Mouse (Mus musculus) cerebellum, adult 11 months (tissue): ENCODE data around the gene P3h2.
A peak's percentile ranks its signal among the peaks of the same experiment; 100 is the strongest.

ENCODE experiments used
- DNase-seq: peaks from one replicate; pipeline ENCODE4 v3.0.0; 2022

Gene P3h2

GRCm38 (mm10) chr16:25971285-25971684, 134.3 kb downstream of the P3h2 start:
- DNase-seq: no peak

GRCm38 (mm10) chr16:25970720-25971119, 134.9 kb downstream of the P3h2 start:
- DNase-seq: no peak

GRCm38 (mm10) chr16:25970193-25970592, 135.4 kb downstream of the P3h2 start:
- DNase-seq: no peak

GRCm38 (mm10) chr16:25967297-25967696, 138.3 kb downstream of the P3h2 start:
- peak; percentile 27 for DNase-seq

- DNase-seq: peak; percentile 5
Measured at GRCm38 (mm10) chr16:25963856-25964255, 141.7 kb downstream of the P3h2 start.

GRCm38 (mm10) chr16:25960345-25960744, 145.2 kb downstream of the P3h2 start:
- no peak for DNase-seq

GRCm38 (mm10) chr16:25959929-25960328, 145.7 kb downstream of the P3h2 start:
- DNase-seq: no peak

GRCm38 (mm10) chr16:25958650-25959238, 146.8 kb downstream of the P3h2 start:
- DNase-seq: no peak

GRCm38 (mm10) chr16:25958213-25958612, 147.4 kb downstream of the P3h2 start:
- DNase-seq: no peak

- no peak for DNase-seq
Measured at GRCm38 (mm10) chr16:25956831-25957230, 148.8 kb downstream of the P3h2 start.

GRCm38 (mm10) chr16:25954614-25955013, 151.0 kb downstream of the P3h2 start:
- no peak for DNase-seq

- no peak for DNase-seq
Measured at GRCm38 (mm10) chr16:25953359-25953758, 152.2 kb downstream of the P3h2 start.

- no peak for DNase-seq
Measured at GRCm38 (mm10) chr16:25952005-25952404, 153.6 kb downstream of the P3h2 start.

- no peak for DNase-seq
Measured at GRCm38 (mm10) chr16:25948067-25948466, 157.5 kb downstream of the P3h2 start.

GRCm38 (mm10) chr16:25945151-25945955, 160.2 kb downstream of the P3h2 start:
- peak; percentile 12 for DNase-seq

GRCm38 (mm10) chr16:25942261-25942660, 163.3 kb downstream of the P3h2 start:
- DNase-seq: no peak

- DNase-seq: no peak
Measured at GRCm38 (mm10) chr16:25934181-25934580, 171.4 kb downstream of the P3h2 start.

GRCm38 (mm10) chr16:25912185-25912584, 193.4 kb downstream of the P3h2 start:
- no peak for DNase-seq
